Comparison of ENCODE assay signal across 8 mouse cellular contexts in the genomic region with DNA sequence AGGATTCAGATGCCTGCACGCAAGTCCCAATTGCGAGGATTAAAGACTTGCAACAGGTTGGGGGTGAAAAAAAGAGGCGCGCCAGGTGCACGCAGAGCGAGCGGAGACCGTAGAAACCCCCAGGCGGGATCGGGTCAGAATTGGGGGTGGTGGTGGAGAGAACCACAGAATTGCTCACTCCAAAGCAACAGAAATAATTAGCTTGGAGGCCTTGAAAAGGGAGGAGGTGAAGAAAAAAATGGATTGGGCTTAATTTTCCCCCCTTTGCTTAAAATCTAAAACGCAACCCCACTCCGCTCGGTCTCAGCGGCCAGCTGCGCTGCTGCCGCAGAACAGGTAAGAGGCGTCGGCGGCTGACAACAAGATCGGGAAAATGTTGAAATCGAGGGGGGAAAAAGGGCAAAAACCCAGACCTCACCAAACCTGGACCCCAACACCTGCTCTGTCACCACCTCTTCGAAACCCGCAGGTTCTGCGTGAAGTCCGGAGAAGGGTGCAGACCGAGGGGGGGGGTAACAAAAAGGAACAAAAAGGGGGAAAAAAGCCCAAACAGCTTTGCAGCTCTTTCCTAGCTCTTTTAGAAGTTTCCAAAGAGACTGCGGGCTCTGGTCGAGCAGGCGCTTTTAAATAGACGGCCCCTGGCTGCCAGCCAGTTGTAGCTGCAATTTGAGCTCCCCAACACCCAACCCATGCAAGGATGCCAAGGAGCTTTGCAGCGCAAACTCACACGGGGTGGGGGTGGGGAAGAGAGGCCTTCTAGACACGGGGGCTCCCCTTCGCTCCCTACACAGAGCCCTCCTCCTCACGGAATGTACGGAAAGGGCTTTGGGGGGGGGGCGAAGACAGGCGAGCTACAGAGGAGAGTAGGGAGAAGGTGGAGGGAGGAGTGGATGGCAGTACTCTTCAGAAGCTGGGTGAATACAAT. TPM values are rescaled to one million over a fixed set of nuclear protein-coding genes. Genes with fewer than 3 reads are reported as not detected.
DNase-seq lines count a peak whose midpoint lies in the region; ATAC-seq and TF ChIP-seq lines count a peak whose summit lies in the region.

TSS of gene Igfbp5 (minus strand) at position 598 of the 925 bp plus-strand sequence.

- intact Hi-C loops in left cerebral cortex, postnatal 36 days (cut with DNase I): loop anchor here (5.0 kb wide), 1 partner anchor 398 kb away; no protein-coding TSS in a partner anchor

- ATAC-seq in intestine, embryonic 15.5 days: peak; percentile 19
- peak; percentile 59 for ATAC-seq in midbrain, embryonic 12.5 days (ENCODE audit: low FRiP score, low read depth)
- ATAC-seq in CD4-positive, CD25-positive, alpha-beta regulatory T cell, adult 4 months: no peak

- no peaks in the 10 kb centered on the region; the same call in 1 of the 2 replicates for H3K27me3 ChIP-seq in intestine, embryonic 15.5 days (replicated peaks)
- H3K27me3 ChIP-seq in midbrain, embryonic 12.5 days: peaks cover 52% of the 10 kb centered on the region
- H3K27me3 ChIP-seq in testis, adult 2 months (ENCODE audit: control insufficient read depth, insufficient read depth, low read length): no peaks in the 10 kb centered on the region

- peak within 1 kb of the TSS; percentile 62 for H3K4me3 ChIP-seq in intestine, embryonic 15.5 days (replicated peaks)
- H3K4me3 ChIP-seq in midbrain, embryonic 12.5 days: peak within 1 kb of the TSS; percentile 58
- peak within 1 kb of the TSS; percentile 46 for H3K4me3 ChIP-seq in testis, adult 2 months (ENCODE audit: control insufficient read depth, low read depth, low read length)

- WGBS in intestine, embryonic 15.5 days: under 1% methylated on average over 38 of the region's 38 CpGs
- under 1% methylated on average over 38 of the region's 38 CpGs for WGBS in midbrain, embryonic 12.5 days

- peaks cover 38% of the 10 kb centered on the region for H3K4me1 ChIP-seq in intestine, embryonic 15.5 days (replicated peaks)
- H3K4me1 ChIP-seq in midbrain, embryonic 12.5 days: peaks cover 54% of the 10 kb centered on the region
- H3K4me1 ChIP-seq in testis, adult 2 months (ENCODE audit: control insufficient read depth, insufficient read depth, low read length): peaks cover 24% of the 10 kb centered on the region

- H3K4me2 ChIP-seq in intestine, embryonic 15.5 days (replicated peaks): peak within 1 kb of the TSS; percentile 94
- peak within 1 kb of the TSS; percentile 95 for H3K4me2 ChIP-seq in midbrain, embryonic 12.5 days (replicated peaks)

- no peak for TF ChIP-seq CTCF in testis, adult 2 months (IDR thresholded peaks at IDR 0.05; ENCODE audit: control insufficient read depth, insufficient read depth, insufficient replicate concordance, low read depth, low read length)

- no peaks in the 10 kb centered on the region for H3K9me3 ChIP-seq in intestine, embryonic 15.5 days
- H3K9me3 ChIP-seq in midbrain, embryonic 12.5 days: no peaks in the 10 kb centered on the region

- peak within 1 kb of the TSS; percentile 81 for H3K27ac ChIP-seq in intestine, embryonic 15.5 days
- H3K27ac ChIP-seq in midbrain, embryonic 12.5 days (replicated peaks): peak within 1 kb of the TSS; percentile 76
- H3K27ac ChIP-seq in testis, adult 2 months (ENCODE audit: control insufficient read depth, insufficient read depth, low read depth, low read length): no peak within 1 kb of the TSS

- DNase-seq in adipocyte (ENCODE audit: low spot score): peak; percentile 25
- DNase-seq in cerebellum, postnatal 36 days: peak; percentile 75 to 76
- DNase-seq in gastrocnemius, postnatal 25 days: peak; percentile 84
- DNase-seq in left cerebral cortex, postnatal 36 days (ENCODE audit: low spot score in 2 of 2): peak; percentile 48 to 62

- peak within 1 kb of the TSS; percentile 70 for H3K9ac ChIP-seq in intestine, embryonic 15.5 days
- peak within 1 kb of the TSS; percentile 69 for H3K9ac ChIP-seq in midbrain, embryonic 12.5 days (replicated peaks)

- H3K36me3 ChIP-seq in intestine, embryonic 15.5 days: no peaks in the 10 kb centered on the region
- H3K36me3 ChIP-seq in midbrain, embryonic 12.5 days: no peaks in the 10 kb centered on the region
- no peaks in the 10 kb centered on the region for H3K36me3 ChIP-seq in testis, adult 2 months (ENCODE audit: control insufficient read depth, insufficient read depth, low read length)

- no peak for TF ChIP-seq POLR2A in testis, adult 2 months (IDR thresholded peaks at IDR 0.05; ENCODE audit: control insufficient read depth, low read depth, low read length)

RNA-seq across cellular contexts. Expression of gene Igfbp5, which starts in this region (rescaled TPM):
- total RNA-seq in gastrocnemius, postnatal 25 days (2021): 100 to 1,000 TPM; 161 to 274 TPM
- 46.2 and 50.7 TPM in 2 replicates for polyA plus RNA-seq in intestine, embryonic 15.5 days (2015; fragmentation: Nextera tagmentation; extraction: Ambion mirVana)
- 10 to 100 TPM; 52.4 to 61.4 TPM for total RNA-seq in left cerebral cortex, postnatal 36 days (2021)
- 31.1 and 41.2 TPM in 2 replicates for polyA plus RNA-seq in midbrain, embryonic 12.5 days (2016; fragmentation: Nextera tagmentation; extraction: Ambion mirVana)
- polyA plus RNA-seq in testis, adult 2 months (2012; rRNA removed): 1.3 and 2.3 TPM in 2 replicates
- polyA plus RNA-seq in CD4-positive, CD25-positive, alpha-beta regulatory T cell, adult 4 months (2017; shearing (Covaris generic)): not detected

Comparison
In these comparisons a context has a peak if more than half of its experiments do, and no peak if none do; other contexts are left out.
1. DNase-seq: peak in every context shown above with its lines; median percentile 84 in gastrocnemius, postnatal 25 days; 76 in cerebellum, postnatal 36 days; 55 in left cerebral cortex, postnatal 36 days; 25 in adipocyte.